Mouse (Mus musculus) midbrain, embryonic 12.5 days (tissue): ENCODE results near the gene Hexim1. TPM values are rescaled to one million over a fixed set of nuclear protein-coding genes. Genes with fewer than 3 reads are reported as not detected.

Source experiments
- ATAC-seq: fragments of 200-750 bp; cut with Nextera tagmentation; 2 replicates; pipeline ENCODE4 v1.8.0; 2017; ENCODE audit warnings: low read depth, moderate TSS enrichment, moderate library complexity; ENCODE audit not compliant: low FRiP score
- H3K27ac ChIP-seq: fragments of 300-500 bp; sonication (generic); replicated peaks from 2 replicates; pipeline ENCODE4 v1.5.1; 2016; ENCODE audit warnings: mild to moderate bottlenecking
- H3K27me3 ChIP-seq: fragments of 300-500 bp; sonication (generic); 2 replicates; pipeline ENCODE4 v1.6.1; 2016; ENCODE audit warnings: mild to moderate bottlenecking
- H3K36me3 ChIP-seq: fragments of 300-500 bp; sonication (generic); 2 replicates; pipeline ENCODE4 v1.6.1; 2016
- H3K4me1 ChIP-seq: fragments of 300-500 bp; sonication (generic); 2 replicates; pipeline ENCODE4 v1.6.1; 2016
- H3K4me2 ChIP-seq: fragments of 300-500 bp; sonication (generic); replicated peaks from 2 replicates; pipeline ENCODE4 v1.6.1; 2016; ENCODE audit warnings: mild to moderate bottlenecking, moderate library complexity
- H3K4me3 ChIP-seq: fragments of 300-500 bp; sonication (generic); 2 replicates; pipeline ENCODE4 v1.5.1; 2016; ENCODE audit warnings: mild to moderate bottlenecking
- H3K9ac ChIP-seq: fragments of 300-500 bp; sonication (generic); replicated peaks from 2 replicates; pipeline ENCODE4 v1.6.1; 2016; ENCODE audit warnings: mild to moderate bottlenecking, moderate library complexity
- H3K9me3 ChIP-seq: fragments of 300-500 bp; sonication (generic); 2 replicates; pipeline ENCODE4 v1.6.1; 2016; ENCODE audit warnings: mild to moderate bottlenecking
- WGBS: fragments of 180-500 bp; shearing (Covaris S2); methylation state at CpG from one replicate; pipeline ENCODE4 v1.1.7; 2016; 5-methylcytosine and 5-hydroxymethylcytosine counted together
- polyA plus RNA-seq: library from polyadenylated mRNA; unstranded; fragments of >200 nt; fragmentation: Nextera tagmentation; extraction: Ambion mirVana; gene quantifications from 2 replicates; pipeline ENCODE4 v1.2.1, GENCODE M21; 2016

The Hexim1 gene
- 2.6 and 3.1 TPM in 2 replicates for polyA plus RNA-seq

- Histone ChIP-seq H3K27me3 (peaks cover 28% of the 10 kb centered on the region), H3K4me1 (peaks cover 35% of the 10 kb centered on the region), H3K27ac (peak within 1 kb of the TSS; percentile 89), H3K4me3 (peak within 1 kb of the TSS; percentile 61), H3K36me3 (no peaks in the 10 kb centered on the region), H3K4me2 (peak within 1 kb of the TSS; percentile 85), H3K9ac (peak within 1 kb of the TSS; percentile 78), H3K9me3 (no peaks in the 10 kb centered on the region)
- under 1% methylated on average over 53 of the region's 53 CpGs for WGBS
- peak; percentile 94 for ATAC-seq
These were observed at the start of gene Hexim1 for GRCm38 (mm10) chr11:103116008-103116818. Gene Hexim1, plus strand, starts transcription at chr11:103116231.

DNA sequence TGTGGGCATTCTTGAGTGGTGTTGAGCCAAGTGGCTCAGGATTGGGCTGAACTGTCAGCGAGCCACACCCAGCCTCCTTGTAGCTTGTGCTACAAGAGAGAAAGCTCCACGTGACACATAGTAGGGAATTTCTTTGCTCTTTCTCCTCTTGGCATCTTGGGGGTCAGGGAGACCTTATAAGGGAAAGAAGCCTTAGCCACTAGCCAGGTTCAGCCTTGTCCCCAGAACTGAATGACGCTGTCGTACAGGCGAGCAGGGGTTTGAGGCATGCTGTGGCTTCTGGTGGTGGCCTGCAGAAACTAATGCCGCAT lies 49.0 kb upstream of the Hexim1 start:
- Histone ChIP-seq H3K27me3 (no peaks in the 10 kb centered on the region), H3K4me1 (no peaks in the 10 kb centered on the region), H3K9ac (no peak overlapping the region), H3K4me3 (no peak overlapping the region), H3K9me3 (no peaks in the 10 kb centered on the region), H3K27ac (no peak overlapping the region), H3K36me3 (peaks cover 84% of the 10 kb centered on the region), H3K4me2 (no peak overlapping the region)
- ATAC-seq = no peak
- 93% methylated on average over 6 of the region's 6 CpGs for WGBS

DNA sequence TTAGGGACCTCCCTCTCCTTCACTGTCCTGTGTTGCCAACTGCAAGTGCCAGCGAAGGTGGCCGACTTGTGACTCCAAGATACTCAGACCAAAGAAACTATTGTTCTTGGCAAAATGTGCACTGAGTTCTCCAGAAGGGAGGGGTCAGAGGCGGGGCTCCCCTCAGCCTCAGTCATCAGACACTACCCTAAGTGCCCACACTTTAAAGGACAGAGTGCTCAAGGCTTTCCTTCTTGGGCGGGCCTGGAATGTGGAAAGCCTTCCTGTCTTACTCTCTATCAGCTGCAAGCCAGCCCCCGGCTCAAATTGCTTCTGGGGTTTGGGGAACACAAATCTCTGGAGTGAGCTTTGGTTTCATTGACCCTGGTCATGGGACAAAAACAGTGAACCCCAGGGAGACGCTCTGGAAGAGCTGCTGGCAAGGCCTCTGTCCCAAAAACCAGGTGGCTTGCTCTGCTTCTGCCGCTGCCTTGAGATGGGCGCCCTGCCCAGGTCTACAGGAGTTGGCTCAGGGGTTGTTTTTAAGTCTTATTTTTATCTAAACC lies 48.5 kb upstream of the Hexim1 start:
- ATAC-seq = no peak
- Histone ChIP-seq H3K27ac (no peak overlapping the region), H3K9me3 (no peaks in the 10 kb centered on the region), H3K27me3 (no peaks in the 10 kb centered on the region), H3K4me3 (no peak overlapping the region), H3K4me2 (no peak overlapping the region), H3K4me1 (no peaks in the 10 kb centered on the region), H3K36me3 (peaks cover 80% of the 10 kb centered on the region), H3K9ac (no peak overlapping the region)
- whole genome bisulfite sequencing = 86% methylated on average over 8 of the region's 8 CpGs

GRCm38 (mm10) chr11:103068272-103068671 lies 47.8 kb upstream of the Hexim1 start:
- WGBS = 98% methylated on average over 4 of the region's 4 CpGs
- no peaks in the 10 kb centered on the region for H3K27me3 ChIP-seq
- no peaks in the 10 kb centered on the region for H3K4me1 ChIP-seq
- no peaks in the 10 kb centered on the region for H3K9me3 ChIP-seq
- no peak overlapping the region for H3K9ac ChIP-seq
- H3K27ac ChIP-seq = no peak overlapping the region
- H3K36me3 ChIP-seq = peaks cover 74% of the 10 kb centered on the region
- no peak for ATAC-seq
- no peak overlapping the region for H3K4me3 ChIP-seq
- no peak overlapping the region for H3K4me2 ChIP-seq

GRCm38 (mm10) chr11:103068884-103069283 lies 47.1 kb upstream of the Hexim1 start:
- 93% methylated on average over 11 of the region's 11 CpGs for WGBS
- H3K27me3 ChIP-seq = no peaks in the 10 kb centered on the region
- H3K4me3 ChIP-seq = no peak overlapping the region
- no peak for ATAC-seq
- H3K36me3 ChIP-seq = peaks cover 68% of the 10 kb centered on the region
- H3K27ac ChIP-seq = no peak overlapping the region
- no peaks in the 10 kb centered on the region for H3K9me3 ChIP-seq
- no peaks in the 10 kb centered on the region for H3K4me1 ChIP-seq
- H3K4me2 ChIP-seq = no peak overlapping the region
- H3K9ac ChIP-seq = no peak overlapping the region

GRCm38 (mm10) chr11:103069731-103070130 lies 46.3 kb upstream of the Hexim1 start:
- no peak overlapping the region for H3K4me2 ChIP-seq
- no peak overlapping the region for H3K4me3 ChIP-seq
- no peaks in the 10 kb centered on the region for H3K9me3 ChIP-seq
- no peak overlapping the region for H3K9ac ChIP-seq
- no peak overlapping the region for H3K27ac ChIP-seq
- WGBS = 98% methylated on average over 2 of the region's 2 CpGs
- H3K4me1 ChIP-seq = peaks cover 5% of the 10 kb centered on the region; the same call in 1 of the 2 replicates
- ATAC-seq = no peak
- no peaks in the 10 kb centered on the region for H3K27me3 ChIP-seq
- peaks cover 60% of the 10 kb centered on the region for H3K36me3 ChIP-seq

DNA sequence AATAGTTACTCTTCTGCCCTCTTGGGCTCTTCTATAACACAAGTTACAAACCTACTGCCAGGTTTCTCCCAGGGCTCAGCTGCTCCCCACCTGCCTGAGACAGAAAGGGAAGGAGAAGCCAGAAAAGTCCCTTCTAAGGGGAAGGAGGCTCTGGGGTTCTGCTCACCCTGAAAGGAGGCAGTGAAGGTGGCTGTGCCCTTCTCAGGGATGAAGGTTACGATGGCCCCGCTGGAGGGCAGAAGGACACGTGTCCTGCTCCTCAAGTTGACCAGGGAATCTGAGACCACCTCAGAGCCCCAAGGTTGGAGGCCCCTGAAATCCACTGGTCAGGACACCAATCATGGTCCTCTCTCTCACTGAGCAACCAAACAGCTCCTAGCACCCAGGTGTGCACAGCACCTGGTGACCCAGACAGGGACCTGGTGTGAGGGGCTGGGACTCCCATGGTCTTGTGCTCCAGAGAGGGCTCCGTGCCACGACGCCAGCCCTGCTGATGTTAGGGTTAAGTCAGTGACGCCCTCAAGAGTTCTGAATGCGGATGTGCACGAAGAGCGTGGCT lies 45.6 kb upstream of the Hexim1 start:
- H3K27ac ChIP-seq = no peak overlapping the region
- peaks cover 55% of the 10 kb centered on the region for H3K36me3 ChIP-seq
- no peak overlapping the region for H3K4me3 ChIP-seq

GRCm38 (mm10) chr11:103073671-103074070 lies 42.4 kb upstream of the Hexim1 start:
- Histone ChIP-seq H3K27me3 (peaks cover 3% of the 10 kb centered on the region), H3K4me2 (no peak overlapping the region), H3K9me3 (no peaks in the 10 kb centered on the region), H3K4me3 (no peak overlapping the region), H3K4me1 (peaks cover 5% of the 10 kb centered on the region; the same call in 1 of the 2 replicates), H3K27ac (no peak overlapping the region), H3K9ac (no peak overlapping the region), H3K36me3 (peaks cover 22% of the 10 kb centered on the region)
- 91% methylated on average over 7 of the region's 7 CpGs for WGBS
- no peak for ATAC-seq

More for the DNA sequence above, 45.6 kb upstream of the Hexim1 start:
- WGBS = 92% methylated on average over 10 of the region's 10 CpGs
- no peak overlapping the region for H3K4me2 ChIP-seq
- no peak overlapping the region for H3K9ac ChIP-seq
- H3K27me3 ChIP-seq = no peaks in the 10 kb centered on the region
- ATAC-seq = no peak
- H3K4me1 ChIP-seq = peaks cover 5% of the 10 kb centered on the region; the same call in 1 of the 2 replicates
- no peaks in the 10 kb centered on the region for H3K9me3 ChIP-seq

- no peak for ATAC-seq
- Histone ChIP-seq H3K4me3 (no peak overlapping the region), H3K27ac (no peak overlapping the region), H3K4me2 (no peak overlapping the region), H3K4me1 (peaks cover 5% of the 10 kb centered on the region; the same call in 1 of the 2 replicates), H3K36me3 (peaks cover 17% of the 10 kb centered on the region), H3K27me3 (peaks cover 8% of the 10 kb centered on the region), H3K9ac (no peak overlapping the region), H3K9me3 (no peaks in the 10 kb centered on the region)
- 51% methylated on average over 10 of the region's 10 CpGs for WGBS
These were observed 41.8 kb upstream of the Hexim1 start for GRCm38 (mm10) chr11:103074121-103074650.

GRCm38 (mm10) chr11:103074796-103075323 lies 41.2 kb upstream of the Hexim1 start:
- Histone ChIP-seq H3K4me1 (peaks cover 5% of the 10 kb centered on the region; the same call in 1 of the 2 replicates), H3K4me3 (no peak overlapping the region), H3K4me2 (no peak overlapping the region), H3K27me3 (peaks cover 15% of the 10 kb centered on the region), H3K27ac (no peak overlapping the region), H3K9ac (no peak overlapping the region), H3K9me3 (no peaks in the 10 kb centered on the region), H3K36me3 (peaks cover 10% of the 10 kb centered on the region; the same call in 1 of the 2 replicates)
- WGBS = 28% methylated on average over 10 of the region's 10 CpGs
- ATAC-seq = no peak

DNA sequence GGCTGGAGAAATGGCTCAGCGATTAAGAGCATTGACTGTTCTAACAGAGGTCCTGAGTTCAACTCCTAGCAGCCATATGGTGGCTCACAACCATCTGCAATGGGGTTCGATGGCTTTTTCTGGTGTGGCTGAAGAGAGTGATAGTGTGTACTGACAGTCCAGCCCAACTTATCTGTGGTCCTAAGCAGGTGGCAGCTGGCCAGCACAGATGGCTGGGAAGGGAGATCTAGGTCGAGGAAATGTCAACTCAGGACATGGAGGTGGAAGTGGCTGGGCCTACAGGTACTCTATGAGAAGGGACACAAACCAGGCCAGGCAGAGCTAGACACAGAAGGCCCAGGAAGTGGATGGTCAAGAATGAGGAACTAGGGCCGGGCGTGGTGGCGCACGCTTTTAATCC lies 40.0 kb upstream of the Hexim1 start:
- Histone ChIP-seq H3K27me3 (peaks cover 26% of the 10 kb centered on the region), H3K9me3 (no peaks in the 10 kb centered on the region), H3K27ac (no peak overlapping the region), H3K9ac (no peak overlapping the region), H3K36me3 (no peaks in the 10 kb centered on the region), H3K4me3 (no peak overlapping the region), H3K4me2 (no peak overlapping the region), H3K4me1 (peaks cover 17% of the 10 kb centered on the region)
- WGBS = 95% methylated on average over 7 of the region's 7 CpGs
- no peak for ATAC-seq

- no peak overlapping the region for H3K4me2 ChIP-seq
- H3K27me3 ChIP-seq = peaks cover 32% of the 10 kb centered on the region
- 88% methylated on average over 8 of the region's 8 CpGs for WGBS
- H3K9ac ChIP-seq = no peak overlapping the region
- H3K9me3 ChIP-seq = no peaks in the 10 kb centered on the region
- no peak overlapping the region for H3K4me3 ChIP-seq
- no peaks in the 10 kb centered on the region for H3K36me3 ChIP-seq
- H3K4me1 ChIP-seq = peaks cover 17% of the 10 kb centered on the region
- H3K27ac ChIP-seq = no peak overlapping the region
- no peak for ATAC-seq
These were observed 39.5 kb upstream of the Hexim1 start for GRCm38 (mm10) chr11:103076581-103076980.
